Mouse (Mus musculus) thymus, postnatal 14 days (tissue): Measurements from ENCODE around the gene Mgat4b.

ENCODE experiments used
- DNase-seq: peaks from one replicate; pipeline ENCODE4 v3.0.0; 2021

Mgat4b gene

DNA sequence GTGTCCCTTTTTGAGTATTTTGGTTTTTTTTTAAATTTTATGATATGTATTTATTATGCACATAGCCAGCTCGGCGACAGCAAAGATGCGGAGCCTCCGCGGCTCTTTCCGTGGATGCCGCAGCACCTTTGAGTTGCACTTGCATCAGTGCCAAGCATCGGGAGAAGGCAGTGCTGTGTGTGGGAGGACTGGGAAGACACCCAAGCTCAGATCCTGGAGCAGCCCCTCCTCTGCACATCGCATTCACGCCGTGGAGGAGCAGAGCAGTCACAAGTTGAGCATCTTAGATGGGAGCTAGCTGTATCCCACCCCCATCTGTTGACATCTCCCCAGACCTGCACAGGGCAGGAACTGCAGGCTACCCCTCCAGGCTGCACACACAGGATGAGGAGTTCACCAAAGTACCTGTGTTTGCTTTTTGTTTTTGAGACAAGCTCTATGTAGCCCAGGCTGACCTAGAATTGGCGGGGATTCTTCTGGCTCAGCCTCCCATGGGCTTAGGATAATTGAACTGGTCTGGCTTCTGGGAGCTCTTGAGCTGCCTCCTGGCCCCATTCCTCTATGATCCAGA, 43.4 kb downstream of the Mgat4b start:
- DNase-seq: no peak

- no peak for DNase-seq
These were observed 45.9 kb downstream of the Mgat4b start for GRCm38 (mm10) chr11:50256615-50257014.

GRCm38 (mm10) chr11:50258310-50258709, 47.6 kb downstream of the Mgat4b start:
- DNase-seq: no peak

DNA sequence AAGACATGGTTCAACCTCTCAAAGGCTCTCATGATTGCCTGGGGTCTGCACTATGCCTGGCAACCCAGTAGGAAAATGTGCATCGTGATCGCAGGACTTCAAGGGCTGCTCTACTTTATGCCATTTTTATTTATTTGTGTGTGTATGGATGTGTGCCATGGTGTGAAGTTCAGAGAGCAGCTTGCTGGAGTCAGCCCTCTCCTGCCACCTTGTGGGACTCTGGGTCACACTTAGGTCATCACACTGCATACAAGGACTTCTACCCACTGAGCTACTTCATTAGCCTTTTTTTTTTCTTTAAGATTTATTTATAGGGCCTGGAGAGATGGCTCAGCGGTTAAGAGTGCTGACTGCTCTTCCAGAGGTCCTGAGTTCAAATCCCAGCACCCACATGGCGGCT, 51.3 kb downstream of the Mgat4b start:
- DNase-seq: no peak

DNA sequence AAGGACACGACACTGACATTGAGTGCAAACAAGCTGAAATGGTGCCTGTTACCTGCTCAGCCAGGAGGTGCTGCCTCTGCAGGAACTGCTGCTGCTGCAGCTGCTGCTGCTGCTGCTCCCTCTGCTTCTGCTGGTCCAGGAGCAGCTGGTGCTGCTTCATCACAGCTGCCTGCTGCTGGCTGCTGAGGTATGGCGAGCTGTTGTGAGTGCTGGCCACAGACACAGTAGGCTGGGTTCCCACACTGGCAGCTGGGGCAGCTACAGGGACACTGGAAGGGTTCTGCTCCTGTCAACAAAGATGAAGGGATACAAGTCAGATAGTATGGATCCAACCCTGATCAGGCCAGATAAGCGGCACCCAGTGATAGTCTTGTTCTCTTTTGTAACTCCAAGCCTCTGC, 52.5 kb downstream of the Mgat4b start:
- DNase-seq: no peak

- no peak for DNase-seq
These were observed 55.2 kb downstream of the Mgat4b start for GRCm38 (mm10) chr11:50265931-50266330.

GRCm38 (mm10) chr11:50266997-50267396, 56.3 kb downstream of the Mgat4b start:
- DNase-seq: no peak

GRCm38 (mm10) chr11:50269163-50269562, 58.5 kb downstream of the Mgat4b start:
- peak; percentile 49 for DNase-seq

DNA sequence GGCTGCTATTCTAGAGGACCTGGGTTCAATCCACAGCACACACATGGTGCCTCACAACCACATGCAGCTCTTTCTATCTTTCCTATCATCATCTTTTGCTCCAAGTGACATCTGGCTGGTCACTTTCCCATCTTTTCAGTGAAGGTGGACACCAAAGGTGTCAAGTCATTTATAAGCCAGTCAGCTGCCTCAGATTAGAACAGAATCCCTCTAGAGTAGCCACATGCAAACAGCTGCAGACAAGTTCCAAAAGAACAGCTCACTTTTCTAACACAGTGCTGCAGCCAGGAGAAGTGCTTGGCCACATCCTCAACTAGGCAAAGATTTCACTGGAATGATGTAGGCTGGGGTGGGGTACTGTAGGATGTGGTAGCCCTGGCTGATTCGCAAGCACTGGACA, 59.2 kb downstream of the Mgat4b start:
- DNase-seq: no peak

GRCm38 (mm10) chr11:50272819-50273218, 62.1 kb downstream of the Mgat4b start:
- DNase-seq: no peak

DNA sequence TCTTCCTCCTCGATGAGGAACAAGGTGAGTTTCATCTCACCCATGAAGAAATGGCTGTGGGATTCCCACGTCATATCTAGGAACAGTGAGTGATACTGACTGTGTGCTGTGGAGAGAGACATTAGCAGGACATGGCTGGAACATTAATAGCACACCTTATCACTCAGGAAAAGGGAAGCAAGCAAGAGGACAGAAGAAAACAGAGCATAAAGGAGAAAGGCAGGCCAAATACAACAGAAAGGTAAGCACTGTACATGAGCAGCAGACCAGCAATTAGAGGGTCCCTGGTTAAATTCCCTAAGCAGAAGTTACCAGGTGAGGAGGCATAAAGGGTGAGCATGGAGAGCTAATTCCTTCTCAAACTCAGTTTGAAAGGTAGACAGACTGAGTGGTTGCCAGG, 64.4 kb downstream of the Mgat4b start:
- no peak for DNase-seq

DNA sequence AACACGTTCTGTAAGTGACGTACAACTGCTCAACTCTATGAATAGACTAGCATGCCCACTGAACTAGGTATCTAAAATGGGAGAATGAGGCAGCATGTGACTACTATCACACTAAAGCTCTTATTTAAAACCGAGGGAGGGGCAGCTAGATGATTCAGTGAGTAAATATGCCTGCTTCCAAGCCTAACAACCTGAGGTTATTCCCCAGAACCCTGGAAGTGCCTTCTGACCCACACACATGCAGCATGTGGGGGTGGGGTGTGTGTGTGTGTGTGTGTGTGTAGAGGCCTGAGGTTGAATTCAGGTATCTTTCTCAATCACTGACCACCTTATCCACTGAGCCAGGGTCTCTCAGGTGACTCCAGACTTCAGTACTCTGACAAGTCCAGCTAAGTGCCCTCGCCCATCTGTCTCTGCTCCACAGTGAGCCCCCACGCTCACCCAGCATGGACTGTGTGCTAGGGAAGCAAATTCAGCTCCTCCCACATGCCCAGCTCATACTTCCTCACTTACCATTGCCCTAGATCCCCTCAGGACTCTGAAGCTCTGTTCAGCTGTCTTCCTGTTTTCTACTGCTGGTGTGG, 65.0 kb downstream of the Mgat4b start:
- DNase-seq: no peak

GRCm38 (mm10) chr11:50277025-50277424, 66.3 kb downstream of the Mgat4b start:
- no peak for DNase-seq

DNA sequence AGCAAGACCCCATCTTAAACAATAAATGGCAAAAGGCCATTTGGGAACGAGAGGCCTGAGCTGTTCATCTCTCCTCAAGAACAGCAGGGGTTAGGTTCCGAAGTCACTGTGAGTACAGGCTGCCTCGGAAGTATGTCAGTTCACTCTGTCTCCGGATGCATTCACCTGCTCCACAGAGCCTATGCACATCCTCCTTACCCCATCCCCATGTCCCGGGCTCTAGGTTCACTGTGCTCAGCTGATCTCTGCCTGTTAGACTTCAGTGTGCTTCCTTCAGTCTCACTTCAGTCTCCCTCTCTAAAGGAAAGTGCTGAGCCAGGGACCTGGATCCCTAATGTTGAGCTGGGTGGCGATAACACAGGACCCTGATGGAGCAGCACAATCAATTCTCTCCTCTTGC, 67.0 kb downstream of the Mgat4b start:
- no peak for DNase-seq

- no peak for DNase-seq
These were observed 68.3 kb downstream of the Mgat4b start for GRCm38 (mm10) chr11:50279005-50279404.

DNA sequence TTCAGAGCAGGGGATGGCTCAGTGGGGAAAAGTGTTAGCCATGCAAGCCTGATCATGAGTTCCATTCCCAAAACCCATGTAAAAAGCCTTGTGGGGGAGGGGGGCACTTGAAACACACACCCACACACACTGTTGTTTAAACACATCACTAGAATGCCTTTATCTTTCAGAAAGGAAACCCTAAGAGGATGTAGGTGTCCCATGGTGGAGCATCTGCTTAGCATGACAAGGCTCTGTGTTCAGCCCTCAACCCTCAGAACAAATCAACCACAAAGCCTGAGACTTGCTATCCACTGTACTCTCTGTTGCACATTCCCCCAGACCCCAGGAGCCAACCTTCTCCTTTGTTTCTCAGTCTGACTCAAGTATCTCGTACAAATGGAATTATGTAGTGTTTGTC, 69.4 kb downstream of the Mgat4b start:
- DNase-seq: peak; percentile 14
